Mouse (Mus musculus): Measurements from ENCODE around the gene Arfgap3. TPM values are rescaled to one million over a fixed set of nuclear protein-coding genes. Genes with fewer than 3 reads are reported as not detected.
"Not testable (repeated sequence)": the region's sequence is repeated elsewhere in the genome, so short reads cannot be mapped to it uniquely, and the experiment has no call there.

The Arfgap3 gene
- polyA plus RNA-seq, 1 experiment from 2014 or later, result 44.2 TPM

DNA sequence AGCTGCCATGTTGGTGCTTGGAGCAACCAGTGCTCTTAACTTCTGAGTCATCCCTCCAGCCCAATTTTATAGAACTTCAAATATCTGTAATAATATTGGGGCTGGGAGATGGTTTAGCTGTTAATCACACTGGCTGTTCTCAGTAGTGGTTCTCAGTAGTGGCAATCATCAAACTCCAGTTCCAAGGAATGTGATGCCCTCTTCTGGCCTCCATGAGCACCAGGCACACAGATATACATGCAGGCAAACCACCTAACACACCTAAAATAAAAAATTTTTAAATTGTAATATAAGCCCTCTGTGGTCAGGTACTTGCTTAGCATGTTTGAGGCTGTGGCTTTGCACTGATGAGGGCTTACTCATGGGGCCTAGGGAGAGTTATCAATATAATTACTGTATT is 15.7 kb upstream of the Arfgap3 start:
- Histone ChIP-seq H3K27me3 (peaks cover 11% of the 10 kb centered on the region), H3K4me1 (0 out of 2 replicates have a peak, but pooled peaks cover 5% of the 10 kb centered on the region), H3K27ac (no peak overlapping the region), H3K4me3 (no peak overlapping the region), H3K4me2 (replicated peaks) (no peak overlapping the region), H3K9ac (no peak overlapping the region), H3K36me3 (no peaks in the 10 kb centered on the region), H3K9me3 (replicated peaks) (0 out of 2 replicates have a peak, but pooled peaks cover 3% of the 10 kb centered on the region)
- ATAC-seq (ENCODE audit: low FRiP score), result no peak

DNA sequence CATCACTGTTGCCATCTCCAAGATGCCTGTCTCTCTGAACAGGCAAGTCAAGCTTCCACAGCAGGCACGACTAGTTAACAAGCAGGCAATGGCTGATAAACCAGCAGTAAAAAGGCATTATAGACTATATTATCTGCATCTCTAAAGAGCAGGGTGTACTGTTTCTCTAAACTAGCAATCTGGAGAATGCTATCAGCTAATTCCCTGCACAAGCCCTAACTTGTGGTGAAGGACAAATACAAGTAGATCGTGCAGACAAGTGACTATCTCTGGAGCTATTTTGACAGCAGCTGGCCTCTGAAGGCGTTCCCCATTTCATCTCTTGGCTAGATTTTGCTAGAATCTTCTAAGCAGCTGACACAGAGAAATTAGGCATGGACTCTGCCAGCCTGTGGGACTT is 14.1 kb upstream of the Arfgap3 start:
- Histone ChIP-seq H3K9ac (no peak overlapping the region), H3K36me3 (no peaks in the 10 kb centered on the region), H3K27me3 (peaks cover 11% of the 10 kb centered on the region), H3K9me3 (replicated peaks) (0 out of 2 replicates have a peak, but pooled peaks cover 3% of the 10 kb centered on the region), H3K27ac (no peak overlapping the region), H3K4me1 (0 out of 2 replicates have a peak, but pooled peaks cover 5% of the 10 kb centered on the region), H3K4me2 (replicated peaks) (no peak overlapping the region), H3K4me3 (no peak overlapping the region)
- WGBS, result 77% methylated on average over 3 of the region's 3 CpGs
- ATAC-seq (ENCODE audit: low FRiP score), result no peak

DNA sequence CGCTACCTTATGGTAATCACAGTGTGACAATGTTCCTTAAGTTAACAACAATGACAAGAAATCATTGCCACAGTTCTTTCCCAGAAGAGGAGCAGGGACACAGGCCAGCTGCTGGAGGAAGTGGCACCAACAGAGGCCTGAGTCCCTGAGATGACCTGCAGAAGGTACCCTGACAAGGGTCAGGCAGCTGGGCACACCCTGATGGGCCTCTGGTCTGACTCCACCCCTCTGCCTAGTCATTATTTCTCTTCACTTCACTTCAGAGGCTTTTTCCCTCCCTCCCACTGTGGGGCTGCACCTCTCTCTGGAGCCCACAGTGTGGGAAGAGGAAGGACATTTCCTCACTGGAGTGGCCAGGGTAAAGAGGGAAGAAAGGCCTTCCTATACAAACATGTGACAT is 12.8 kb upstream of the Arfgap3 start:
- 84% methylated on average over 1 of the region's 1 CpGs for WGBS

DNA sequence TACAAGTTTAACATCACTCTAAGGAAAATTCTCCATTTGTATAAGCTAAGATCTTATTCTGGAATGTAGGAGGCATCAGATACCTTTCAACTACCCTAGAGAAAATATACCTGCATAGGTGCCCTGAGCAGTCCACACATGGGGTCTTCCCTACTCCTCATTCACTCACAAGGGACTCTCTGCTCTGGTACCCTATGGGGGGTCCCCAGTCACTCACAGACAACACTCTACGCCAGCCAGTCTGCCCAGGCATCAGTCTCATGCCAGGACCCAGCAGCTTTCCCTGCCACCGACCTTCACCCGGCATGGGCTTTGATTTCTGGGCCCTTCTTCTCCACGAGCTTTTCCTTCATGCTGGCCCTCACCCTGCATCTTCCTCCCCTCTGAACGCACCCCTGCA is 10.9 kb upstream of the Arfgap3 start:
- H3K9ac ChIP-seq; H3K4me2 ChIP-seq (replicated peaks); H3K36me3 ChIP-seq; H3K4me1 ChIP-seq; H3K4me3 ChIP-seq; ATAC-seq (ENCODE audit: low FRiP score); H3K27me3 ChIP-seq; H3K9me3 ChIP-seq (replicated peaks); H3K27ac ChIP-seq: not testable (repeated sequence)
- 61% methylated on average over 5 of the region's 5 CpGs for WGBS

More for the DNA sequence above, 12.8 kb upstream of the Arfgap3 start:
- ATAC-seq (ENCODE audit: low FRiP score); H3K27me3 ChIP-seq; H3K4me1 ChIP-seq; H3K9me3 ChIP-seq (replicated peaks); H3K36me3 ChIP-seq; H3K4me2 ChIP-seq (replicated peaks); H3K4me3 ChIP-seq; H3K27ac ChIP-seq; H3K9ac ChIP-seq: not testable (repeated sequence)

GRCm38 (mm10) chr15:83360140-83360539 is 10.1 kb upstream of the Arfgap3 start:
- no peak for ATAC-seq (ENCODE audit: low FRiP score)
- H3K4me3 ChIP-seq, result no peak overlapping the region

GRCm38 (mm10) chr15:83358476-83358875 is 8.4 kb upstream of the Arfgap3 start:
- Histone ChIP-seq H3K9me3 (replicated peaks) (no peaks in the 10 kb centered on the region), H3K9ac (no peak overlapping the region), H3K4me2 (replicated peaks) (no peak overlapping the region), H3K4me1 (no peaks in the 10 kb centered on the region), H3K27me3 (no peaks in the 10 kb centered on the region), H3K4me3 (no peak overlapping the region), H3K27ac (no peak overlapping the region), H3K36me3 (no peaks in the 10 kb centered on the region)
- 89% methylated on average over 1 of the region's 1 CpGs for WGBS
- ATAC-seq (ENCODE audit: low FRiP score), result no peak

More at GRCm38 (mm10) chr15:83360140-83360539, 10.1 kb upstream of the Arfgap3 start:
- Histone ChIP-seq H3K27ac (no peak overlapping the region), H3K27me3 (no peaks in the 10 kb centered on the region), H3K36me3 (no peaks in the 10 kb centered on the region), H3K4me2 (replicated peaks) (no peak overlapping the region), H3K9me3 (replicated peaks) (no peaks in the 10 kb centered on the region), H3K4me1 (no peaks in the 10 kb centered on the region), H3K9ac (no peak overlapping the region)
- 80% methylated on average over 3 of the region's 3 CpGs for WGBS

DNA sequence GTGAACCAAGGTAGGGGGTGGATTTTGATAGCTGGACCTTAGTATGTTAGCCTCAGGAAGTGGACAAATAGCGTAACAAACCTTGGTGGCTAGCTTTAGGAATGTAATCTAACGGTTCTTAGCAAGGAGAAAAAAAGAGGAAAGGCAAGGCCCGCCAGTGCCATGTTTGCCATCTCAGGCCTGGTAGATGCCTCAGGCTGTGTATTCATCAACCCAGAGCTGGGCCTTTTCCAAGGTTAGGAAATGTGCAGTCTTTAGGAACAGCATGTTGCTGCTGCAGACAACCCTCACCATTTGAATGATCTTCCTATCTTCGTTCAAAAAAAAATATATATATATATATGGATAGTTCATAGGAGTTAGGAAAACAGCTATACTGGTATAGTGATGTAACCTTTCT is 1.5 kb upstream of the Arfgap3 start:
- no peak overlapping the region for H3K4me3 ChIP-seq
- no peaks in the 10 kb centered on the region for H3K36me3 ChIP-seq
- no peak overlapping the region for H3K27ac ChIP-seq
- peaks cover 11% of the 10 kb centered on the region for H3K4me1 ChIP-seq
- ATAC-seq (ENCODE audit: low FRiP score), result no peak
- H3K27me3 ChIP-seq, result no peaks in the 10 kb centered on the region
- H3K9me3 ChIP-seq (replicated peaks), result no peaks in the 10 kb centered on the region
- no peak overlapping the region for H3K4me2 ChIP-seq (replicated peaks)
- 94% methylated on average over 4 of the region's 4 CpGs for WGBS
- H3K9ac ChIP-seq, result no peak overlapping the region

GRCm38 (mm10) chr15:83350859-83351258 is 812 bp upstream of the Arfgap3 start:
- H3K4me3 ChIP-seq, result no peak overlapping the region
- no peak overlapping the region for H3K9ac ChIP-seq
- ATAC-seq (ENCODE audit: low FRiP score), result no peak
- H3K4me2 ChIP-seq (replicated peaks), result no peak overlapping the region
- H3K36me3 ChIP-seq, result no peaks in the 10 kb centered on the region
- no peaks in the 10 kb centered on the region for H3K9me3 ChIP-seq (replicated peaks)
- H3K27ac ChIP-seq, result no peak overlapping the region
- WGBS, result 67% methylated on average over 2 of the region's 2 CpGs
- H3K4me1 ChIP-seq, result peaks cover 11% of the 10 kb centered on the region
- H3K27me3 ChIP-seq, result no peaks in the 10 kb centered on the region

DNA sequence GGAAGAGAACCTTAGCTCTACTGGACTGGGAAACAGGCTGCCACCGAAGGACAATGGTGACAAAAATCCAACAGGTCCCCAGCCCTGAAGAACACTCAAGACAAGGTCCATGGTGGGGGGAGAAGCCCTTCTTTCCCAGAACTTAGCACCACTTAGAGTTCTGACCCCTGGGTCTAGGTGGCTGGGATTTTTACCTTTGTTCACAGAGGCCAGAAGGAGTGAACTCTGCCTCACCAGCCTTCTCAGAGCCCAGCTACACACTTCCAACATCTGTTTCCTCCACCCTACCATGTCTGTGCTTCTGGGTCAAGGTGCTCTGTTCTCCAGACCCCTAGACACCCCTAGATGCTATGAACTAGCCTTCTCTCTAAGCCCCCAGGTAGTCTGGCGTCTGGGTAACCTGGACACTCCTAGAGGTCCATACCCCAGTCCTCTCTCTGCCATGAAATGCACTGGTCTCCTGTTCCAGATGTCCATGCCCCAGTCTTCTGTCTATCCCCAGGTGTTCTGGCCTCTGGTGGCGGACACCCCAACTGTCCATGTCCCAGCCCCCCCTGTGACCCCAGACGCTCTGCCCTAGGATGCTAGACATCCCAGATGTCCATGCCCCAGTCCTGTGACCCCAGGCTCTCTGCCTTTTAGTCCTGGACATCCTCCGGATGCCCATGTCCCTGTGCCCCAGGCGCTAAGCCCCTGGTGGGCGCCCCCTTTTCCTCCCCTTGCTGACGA is 658 bp downstream of the Arfgap3 start:
- peak; percentile 51 for ATAC-seq (ENCODE audit: low FRiP score)
- H3K4me3 ChIP-seq, result peak overlapping the region; percentile 73
- H3K9ac ChIP-seq, result peak overlapping the region; percentile 77
- H3K4me1 ChIP-seq, result peaks cover 12% of the 10 kb centered on the region
- no peaks in the 10 kb centered on the region for H3K27me3 ChIP-seq
- no peaks in the 10 kb centered on the region for H3K9me3 ChIP-seq (replicated peaks)
- H3K36me3 ChIP-seq, result no peaks in the 10 kb centered on the region
- no peak overlapping the region for H3K27ac ChIP-seq
- 21% methylated on average over 8 of the region's 8 CpGs for WGBS
- H3K4me2 ChIP-seq (replicated peaks), result peak overlapping the region; percentile 69

DNA sequence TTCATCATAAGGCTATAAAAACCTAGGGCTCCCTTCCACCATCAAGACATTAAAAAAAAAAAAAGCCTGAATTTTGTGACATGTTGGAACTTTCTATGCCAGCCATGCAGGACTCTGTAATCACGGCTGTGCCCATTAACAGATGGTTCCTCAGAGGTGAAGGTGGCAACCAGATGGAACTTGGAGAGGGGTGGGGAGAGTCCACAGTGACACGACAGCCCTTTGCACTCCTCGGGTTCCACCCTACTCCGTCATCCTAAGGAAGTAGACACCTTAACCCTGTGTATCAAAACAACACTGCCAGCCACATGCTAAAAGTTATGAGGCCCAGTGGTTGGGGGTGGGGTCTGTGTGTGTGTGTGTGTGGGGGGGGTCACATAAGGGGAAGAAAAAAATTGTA is 1.3 kb downstream of the Arfgap3 start:
- no peaks in the 10 kb centered on the region for H3K9me3 ChIP-seq (replicated peaks)
- no peaks in the 10 kb centered on the region for H3K27me3 ChIP-seq
- WGBS, result 85% methylated on average over 4 of the region's 4 CpGs
- no peak overlapping the region for H3K27ac ChIP-seq
- no peaks in the 10 kb centered on the region for H3K36me3 ChIP-seq
- H3K4me1 ChIP-seq, result peaks cover 17% of the 10 kb centered on the region
- H3K4me2 ChIP-seq (replicated peaks), result peak overlapping the region; percentile 69
- H3K4me3 ChIP-seq, result peak overlapping the region; percentile 73; the same call in 1 of the 2 replicates
- no peak for ATAC-seq (ENCODE audit: low FRiP score)
- peak overlapping the region; percentile 77; the same call in 1 of the 2 replicates for H3K9ac ChIP-seq

DNA sequence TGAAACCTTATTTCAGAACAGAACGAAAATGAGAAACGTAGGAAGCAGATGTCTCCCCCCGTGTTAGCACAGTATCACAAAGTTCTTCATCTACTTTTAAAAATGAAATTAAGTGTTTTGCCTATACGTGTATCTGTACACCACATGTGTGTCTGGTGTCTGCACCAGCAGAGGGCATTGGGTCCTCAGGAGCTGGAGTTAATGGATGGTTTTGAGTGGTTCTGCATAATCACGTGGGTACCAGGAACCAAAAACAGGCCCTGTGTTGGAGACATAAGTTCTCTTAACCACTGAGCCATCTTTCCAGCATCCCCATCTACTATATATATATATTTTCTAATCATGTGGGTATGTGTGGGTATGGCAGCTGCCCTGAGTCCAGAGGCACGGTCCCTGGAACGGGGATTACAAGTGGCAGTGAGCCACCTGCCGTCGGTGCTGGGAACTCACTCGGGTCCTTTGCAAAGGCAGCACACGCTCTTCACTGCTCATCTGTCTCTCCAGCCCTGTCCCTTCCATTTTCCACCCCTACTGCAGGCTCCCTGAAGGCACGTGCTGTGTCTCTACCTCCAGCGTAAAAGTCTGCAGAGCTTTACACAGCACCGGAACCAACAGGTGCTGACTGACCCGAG is 4.0 kb downstream of the Arfgap3 start:
- H3K9ac ChIP-seq, result no peak overlapping the region
- H3K36me3 ChIP-seq, result peaks cover 14% of the 10 kb centered on the region; the same call in 1 of the 2 replicates
- no peak for ATAC-seq (ENCODE audit: low FRiP score)
- 85% methylated on average over 15 of the region's 15 CpGs for WGBS
- H3K27me3 ChIP-seq, result no peaks in the 10 kb centered on the region
- no peak overlapping the region for H3K4me3 ChIP-seq
- no peak overlapping the region for H3K4me2 ChIP-seq (replicated peaks)
- no peaks in the 10 kb centered on the region for H3K9me3 ChIP-seq (replicated peaks)
- peaks cover 17% of the 10 kb centered on the region for H3K4me1 ChIP-seq
- H3K27ac ChIP-seq, result no peak overlapping the region

GRCm38 (mm10) chr15:83344956-83345355 is 5.1 kb downstream of the Arfgap3 start:
- H3K9ac ChIP-seq, result no peak overlapping the region
- H3K27ac ChIP-seq, result no peak overlapping the region
- H3K4me3 ChIP-seq, result no peak overlapping the region
- H3K9me3 ChIP-seq (replicated peaks), result no peaks in the 10 kb centered on the region
- no peak for ATAC-seq (ENCODE audit: low FRiP score)
- H3K4me1 ChIP-seq, result peaks cover 17% of the 10 kb centered on the region
- H3K27me3 ChIP-seq, result no peaks in the 10 kb centered on the region
- peaks cover 23% of the 10 kb centered on the region; the same call in 1 of the 2 replicates for H3K36me3 ChIP-seq
- 68% methylated on average over 7 of the region's 7 CpGs for WGBS
- H3K4me2 ChIP-seq (replicated peaks), result no peak overlapping the region

- no peaks in the 10 kb centered on the region for H3K9me3 ChIP-seq (replicated peaks)
- WGBS, result 27% methylated on average over 7 of the region's 7 CpGs
- H3K4me1 ChIP-seq, result peaks cover 13% of the 10 kb centered on the region
- no peak for ATAC-seq (ENCODE audit: low FRiP score)
- H3K27ac ChIP-seq, result no peak overlapping the region
- H3K4me3 ChIP-seq, result no peak overlapping the region
- no peak overlapping the region for H3K4me2 ChIP-seq (replicated peaks)
- no peaks in the 10 kb centered on the region for H3K27me3 ChIP-seq
- H3K9ac ChIP-seq, result no peak overlapping the region
- H3K36me3 ChIP-seq, result peaks cover 23% of the 10 kb centered on the region; the same call in 1 of the 2 replicates
Measured at GRCm38 (mm10) chr15:83344157-83344556, 5.9 kb downstream of the Arfgap3 start.
